Mouse (Mus musculus): ENCODE measurements around the gene Zfp57. TPM values are rescaled to one million over a fixed set of nuclear protein-coding genes. Genes with fewer than 3 reads are reported as not detected.
A peak's percentile ranks its signal among the peaks of the same experiment; 100 is the strongest.
"Not testable (repeated sequence)": the region's sequence is repeated elsewhere in the genome, so short reads cannot be mapped to it uniquely, and the experiment has no call there.

Gene Zfp57
- polyA plus RNA-seq, 1 experiment from 2014 or later: 60.0 TPM

DNA sequence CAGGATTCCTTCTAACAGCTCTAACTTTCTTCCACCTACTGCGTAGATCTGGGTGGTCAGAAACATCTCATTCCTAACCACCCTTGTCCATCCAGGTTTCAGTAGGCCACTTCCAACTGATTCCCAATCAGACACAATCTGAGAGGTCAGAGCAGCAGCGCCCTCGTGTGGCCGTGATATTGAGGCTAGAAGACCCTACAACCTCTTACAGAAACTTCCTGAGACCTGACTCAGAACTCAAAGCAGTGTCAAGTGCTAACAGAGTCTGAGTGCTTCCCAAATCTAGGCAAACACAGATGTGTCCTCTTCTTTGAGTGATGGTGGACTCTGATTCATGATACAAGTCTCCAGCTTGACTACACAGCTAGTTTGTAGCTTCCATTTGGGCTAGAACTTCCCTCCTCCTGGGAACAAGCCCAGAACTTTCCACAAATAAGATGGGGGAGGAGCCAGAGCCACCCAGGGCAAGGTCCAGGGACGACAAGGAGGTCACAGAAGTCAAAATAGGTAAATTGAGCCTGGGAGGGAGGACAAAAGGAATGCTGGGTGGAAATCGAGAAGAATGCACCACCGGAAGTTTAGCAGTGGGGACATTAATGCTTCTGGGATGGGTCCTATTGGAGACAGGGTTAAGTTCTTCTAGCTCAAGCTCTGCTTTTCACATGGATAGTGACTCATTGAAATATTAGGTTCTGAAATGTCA lies 3.8 kb upstream of the Zfp57 start:
- H3K27me3 ChIP-seq (replicated peaks): no peaks in the 10 kb centered on the region
- 21% methylated on average over 7 of the region's 7 CpGs for WGBS
- no peak overlapping the region for H3K4me3 ChIP-seq (replicated peaks)
- no peaks in the 10 kb centered on the region for H3K4me1 ChIP-seq
- H3K4me2 ChIP-seq: no peak overlapping the region
- no peaks in the 10 kb centered on the region for H3K9me3 ChIP-seq
- H3K36me3 ChIP-seq: no peaks in the 10 kb centered on the region
- H3K27ac ChIP-seq: no peak overlapping the region
- H3K9ac ChIP-seq: no peak overlapping the region
- no peak for ATAC-seq (ENCODE audit: insufficient read depth, low FRiP score, low read depth)

DNA sequence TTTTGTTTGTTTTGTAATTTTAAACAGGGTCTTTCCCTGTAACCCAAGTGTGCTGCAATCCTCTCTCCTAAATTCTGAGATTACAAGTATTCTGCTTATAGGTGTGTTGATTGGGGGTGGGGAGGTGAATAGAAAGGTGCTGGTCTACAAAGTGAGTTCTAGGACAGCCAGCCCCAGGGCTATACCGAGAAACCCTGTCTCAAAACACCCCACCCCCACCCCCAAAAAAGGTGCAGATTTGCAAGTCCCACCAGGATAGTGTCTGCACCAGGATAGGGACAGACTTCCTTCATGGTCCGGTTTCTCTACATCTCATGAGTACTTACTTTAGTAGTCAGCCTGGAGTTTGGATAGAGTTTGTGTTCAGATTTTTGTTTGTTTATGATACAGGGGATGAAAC lies 2.5 kb upstream of the Zfp57 start:
- H3K9me3 ChIP-seq: no peaks in the 10 kb centered on the region
- H3K27me3 ChIP-seq (replicated peaks): no peaks in the 10 kb centered on the region
- no peak overlapping the region for H3K4me2 ChIP-seq
- H3K4me3 ChIP-seq (replicated peaks): no peak overlapping the region
- peaks cover 5% of the 10 kb centered on the region; the same call in 1 of the 2 replicates for H3K4me1 ChIP-seq
- WGBS: 58% methylated on average over 2 of the region's 2 CpGs
- H3K9ac ChIP-seq: no peak overlapping the region
- no peak for ATAC-seq (ENCODE audit: insufficient read depth, low FRiP score, low read depth)
- H3K27ac ChIP-seq: no peak overlapping the region
- H3K36me3 ChIP-seq: no peaks in the 10 kb centered on the region

DNA sequence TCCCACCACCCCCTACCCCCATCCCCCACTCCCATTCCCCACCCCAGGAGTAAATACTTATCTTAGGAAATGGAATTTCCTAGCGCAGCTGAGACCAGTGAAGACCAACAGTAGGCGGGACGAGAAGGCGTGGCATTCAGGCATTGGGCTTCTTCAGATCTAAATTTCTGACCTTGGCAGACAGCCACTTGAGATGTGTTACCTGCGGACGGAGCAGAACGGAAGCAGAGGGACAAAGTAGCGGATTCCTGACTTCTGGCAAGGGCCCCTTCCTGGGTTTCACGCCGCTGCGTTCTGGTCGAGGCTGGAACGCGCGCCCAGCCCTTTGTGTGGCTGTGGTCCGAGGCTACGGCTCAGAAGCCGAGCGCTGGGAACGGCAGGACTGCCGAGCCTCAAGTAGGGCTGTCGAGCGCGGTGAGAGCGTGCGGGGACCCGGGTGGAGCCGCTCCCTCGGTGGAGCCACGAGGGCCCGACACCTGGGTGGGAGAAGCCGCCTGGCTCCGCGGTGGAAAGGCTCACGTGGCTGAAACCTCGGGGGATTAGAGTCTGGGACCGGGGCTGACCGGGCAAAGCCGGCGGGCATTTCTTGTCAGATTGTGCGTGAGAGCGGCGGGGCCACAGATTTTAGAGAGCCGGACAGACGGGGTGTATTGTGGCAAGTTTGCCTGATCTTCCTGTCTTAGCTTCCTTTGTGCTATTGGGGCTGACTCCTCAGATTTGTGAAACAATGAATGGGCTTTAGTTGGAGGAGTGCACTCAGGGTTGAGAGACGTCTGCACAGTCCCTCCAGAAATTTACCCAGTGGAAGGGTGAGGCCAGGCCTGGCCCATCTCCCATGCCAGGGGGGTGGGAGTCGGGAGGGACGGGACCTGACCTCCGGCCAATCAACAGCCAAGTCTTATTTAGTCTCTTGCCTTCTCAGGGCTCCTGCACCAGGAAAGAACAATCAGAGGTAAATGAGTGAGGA lies 1.7 kb downstream of the Zfp57 start:
- H3K27ac ChIP-seq: peak overlapping the region; percentile 88
- H3K36me3 ChIP-seq: peaks cover 5% of the 10 kb centered on the region; the same call in 1 of the 2 replicates
- ATAC-seq (ENCODE audit: insufficient read depth, low FRiP score, low read depth): peak; percentile 80
- H3K4me1 ChIP-seq: peaks cover 5% of the 10 kb centered on the region; the same call in 1 of the 2 replicates
- H3K4me3 ChIP-seq (replicated peaks): peak overlapping the region; percentile 66
- H3K4me2 ChIP-seq: peak overlapping the region; percentile 93
- no peaks in the 10 kb centered on the region for H3K9me3 ChIP-seq
- H3K27me3 ChIP-seq (replicated peaks): no peaks in the 10 kb centered on the region
- H3K9ac ChIP-seq: peak overlapping the region; percentile 85
- WGBS: 1% methylated on average over 49 of the region's 49 CpGs

DNA sequence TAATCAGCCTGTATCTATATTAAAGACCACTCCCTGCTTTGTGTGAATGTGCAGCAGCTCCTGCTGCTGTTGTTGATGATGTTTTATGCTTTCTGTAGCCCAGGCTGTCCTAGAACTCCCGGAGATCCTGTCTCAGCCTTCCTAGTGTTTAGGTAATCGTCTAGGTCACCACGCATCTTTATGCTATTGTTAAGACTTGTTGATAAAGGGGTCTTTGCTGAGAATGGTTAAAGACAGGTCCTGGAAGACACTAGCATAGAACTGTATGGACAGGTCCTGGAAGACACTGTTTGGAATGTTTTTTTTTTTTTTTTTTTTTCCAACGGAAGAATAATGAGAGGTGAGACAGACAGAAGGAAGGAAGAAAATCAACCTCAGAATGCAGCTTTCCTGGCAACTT lies 2.4 kb downstream of the Zfp57 start:
- Histone ChIP-seq H3K9me3 (no peaks in the 10 kb centered on the region), H3K4me1 (peaks cover 5% of the 10 kb centered on the region; the same call in 1 of the 2 replicates), H3K9ac (peak overlapping the region; percentile 85), H3K27me3 (replicated peaks) (no peaks in the 10 kb centered on the region), H3K36me3 (peaks cover 5% of the 10 kb centered on the region; the same call in 1 of the 2 replicates), H3K4me3 (replicated peaks) (peak overlapping the region; percentile 66), H3K4me2 (peak overlapping the region; percentile 93), H3K27ac (peak overlapping the region; percentile 88; the same call in 1 of the 2 replicates)
- ATAC-seq (ENCODE audit: insufficient read depth, low FRiP score, low read depth): no peak
- 24% methylated on average over 4 of the region's 4 CpGs for WGBS

DNA sequence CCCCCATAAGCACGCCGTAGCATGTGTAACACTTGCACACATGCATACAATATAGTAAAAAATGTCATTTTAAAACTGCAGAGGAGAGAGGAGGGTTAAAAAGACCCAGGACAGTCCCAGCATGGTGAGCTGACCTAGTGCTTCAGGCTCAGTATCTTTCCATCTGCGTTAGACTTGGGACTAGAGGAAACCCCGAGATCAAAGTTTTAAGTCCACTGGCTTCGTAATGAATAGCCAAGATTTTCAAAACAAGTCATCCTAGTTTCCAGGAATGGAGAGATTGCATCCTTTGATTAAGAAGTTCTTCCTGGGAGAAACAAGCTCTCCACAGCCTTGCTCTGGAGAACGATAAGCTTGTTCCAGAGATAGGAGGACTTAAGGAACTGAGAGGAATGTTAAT lies 7.2 kb downstream of the Zfp57 start:
- H3K4me3 ChIP-seq (replicated peaks): no peak overlapping the region
- peaks cover 3% of the 10 kb centered on the region; the same call in 1 of the 2 replicates for H3K4me1 ChIP-seq
- H3K27ac ChIP-seq: no peak overlapping the region
- no peak overlapping the region for H3K9ac ChIP-seq
- no peak overlapping the region for H3K4me2 ChIP-seq
- no peaks in the 10 kb centered on the region for H3K9me3 ChIP-seq
- peaks cover 11% of the 10 kb centered on the region; the same call in 1 of the 2 replicates for H3K36me3 ChIP-seq
- WGBS: 90% methylated on average over 6 of the region's 6 CpGs
- no peak for ATAC-seq (ENCODE audit: insufficient read depth, low FRiP score, low read depth)
- H3K27me3 ChIP-seq (replicated peaks): no peaks in the 10 kb centered on the region

DNA sequence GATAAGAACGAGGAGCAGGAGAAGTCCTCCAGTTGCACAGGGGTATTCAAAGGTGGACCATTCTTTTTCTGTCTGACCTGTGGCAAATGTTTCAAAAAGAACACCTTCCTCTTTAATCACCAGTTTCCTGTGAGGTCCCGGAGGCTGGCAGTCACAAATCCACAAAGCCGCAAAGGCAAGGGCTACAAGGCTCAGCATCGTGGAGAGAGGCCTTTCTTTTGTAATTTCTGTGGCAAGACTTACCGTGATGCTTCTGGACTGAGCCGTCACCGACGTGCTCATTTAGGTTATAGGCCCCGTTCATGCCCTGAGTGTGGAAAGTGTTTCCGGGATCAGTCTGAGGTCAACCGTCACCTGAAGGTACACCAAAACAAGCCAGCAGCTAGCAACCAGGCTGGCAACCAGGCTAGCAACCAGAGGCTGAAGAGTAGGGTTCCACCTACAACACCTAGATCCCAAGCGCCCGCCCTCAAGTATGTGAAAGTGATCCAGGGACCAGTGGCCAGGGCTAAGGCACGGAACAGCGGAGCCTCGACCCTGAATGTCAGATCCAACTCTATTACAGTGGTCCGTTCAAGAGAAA lies 8.6 kb downstream of the Zfp57 start:
- H3K4me2 ChIP-seq: no peak overlapping the region
- H3K27me3 ChIP-seq (replicated peaks): no peaks in the 10 kb centered on the region
- H3K36me3 ChIP-seq: peaks cover 11% of the 10 kb centered on the region; the same call in 1 of the 2 replicates
- ATAC-seq (ENCODE audit: insufficient read depth, low FRiP score, low read depth): no peak
- H3K9ac ChIP-seq: no peak overlapping the region
- no peak overlapping the region for H3K27ac ChIP-seq
- 89% methylated on average over 17 of the region's 17 CpGs for WGBS
- no peaks in the 10 kb centered on the region for H3K4me1 ChIP-seq
- no peaks in the 10 kb centered on the region for H3K9me3 ChIP-seq
- no peak overlapping the region for H3K4me3 ChIP-seq (replicated peaks)

DNA sequence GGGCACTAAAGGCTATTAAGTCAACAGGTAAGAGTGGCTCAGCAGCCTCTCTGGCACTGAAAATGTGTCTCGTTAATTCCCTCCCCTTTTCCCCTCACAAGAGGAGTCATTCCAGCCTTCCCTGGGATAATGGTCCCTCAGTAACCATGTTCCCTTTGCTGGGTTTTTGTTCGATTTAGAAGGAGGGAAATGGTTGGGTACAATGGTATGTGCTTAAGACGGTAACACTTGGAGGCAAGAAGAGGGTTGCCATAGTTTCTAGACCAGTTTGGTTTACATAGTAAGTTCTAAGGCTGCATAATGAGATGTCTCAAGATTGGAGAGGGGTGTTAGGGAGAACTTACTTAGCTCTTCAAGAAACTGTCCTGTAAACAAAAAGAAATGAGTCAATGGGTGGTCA lies 10.8 kb downstream of the Zfp57 start:
- H3K4me3 ChIP-seq (replicated peaks): no peak overlapping the region
- H3K9me3 ChIP-seq: no peaks in the 10 kb centered on the region
- H3K27ac ChIP-seq: no peak overlapping the region
- H3K4me1 ChIP-seq: no peaks in the 10 kb centered on the region
- no peak overlapping the region for H3K9ac ChIP-seq
- H3K4me2 ChIP-seq: no peak overlapping the region
- H3K27me3 ChIP-seq (replicated peaks): no peaks in the 10 kb centered on the region
- no peak for ATAC-seq (ENCODE audit: insufficient read depth, low FRiP score, low read depth)
- peaks cover 11% of the 10 kb centered on the region; the same call in 1 of the 2 replicates for H3K36me3 ChIP-seq
- 80% methylated on average over 3 of the region's 3 CpGs for WGBS

DNA sequence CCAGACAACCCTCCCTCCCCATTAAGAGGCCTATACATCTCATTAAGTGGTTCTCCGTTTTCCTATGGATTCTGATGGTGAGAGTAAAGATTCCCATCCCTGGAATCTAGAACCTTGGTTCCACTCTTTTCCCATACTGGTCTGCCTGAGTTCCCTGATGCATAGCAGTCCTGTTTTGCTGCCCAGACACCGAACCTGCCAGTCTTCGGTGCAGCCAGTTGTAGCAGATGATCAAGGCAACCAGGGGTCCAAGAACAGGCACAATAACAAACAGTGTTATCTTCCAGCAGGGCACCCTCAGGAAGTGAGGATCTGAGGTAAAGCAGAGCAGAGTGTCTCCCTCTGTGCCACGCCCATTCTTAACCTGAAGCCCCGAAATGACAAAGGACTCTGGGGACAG lies 11.2 kb downstream of the Zfp57 start:
- no peak overlapping the region for H3K4me2 ChIP-seq
- H3K9me3 ChIP-seq: no peaks in the 10 kb centered on the region
- H3K27me3 ChIP-seq (replicated peaks): no peaks in the 10 kb centered on the region
- no peak overlapping the region for H3K4me3 ChIP-seq (replicated peaks)
- ATAC-seq (ENCODE audit: insufficient read depth, low FRiP score, low read depth): no peak
- no peaks in the 10 kb centered on the region for H3K4me1 ChIP-seq
- H3K9ac ChIP-seq: no peak overlapping the region
- 62% methylated on average over 5 of the region's 5 CpGs for WGBS
- no peak overlapping the region for H3K27ac ChIP-seq
- H3K36me3 ChIP-seq: peaks cover 10% of the 10 kb centered on the region; the same call in 1 of the 2 replicates

DNA sequence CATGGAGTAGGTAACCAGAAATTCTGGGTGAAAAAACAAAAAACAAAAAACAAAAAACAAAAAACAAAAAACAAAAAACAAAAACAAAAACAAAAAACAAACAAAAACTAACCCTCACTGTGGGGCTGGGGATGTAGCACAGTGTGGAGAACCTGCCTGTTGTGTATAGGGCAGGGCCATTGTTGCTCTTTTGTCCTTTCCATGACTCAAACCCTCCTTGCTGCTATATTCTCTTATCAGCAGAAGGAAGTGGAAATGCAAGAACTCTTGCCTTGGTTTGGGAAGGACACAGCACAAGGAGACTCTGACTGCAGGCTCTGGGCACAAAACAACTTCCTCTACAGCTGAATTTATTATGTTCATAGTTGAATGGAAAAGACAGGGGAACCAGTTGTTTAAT lies 15.4 kb downstream of the Zfp57 start:
- H3K9ac ChIP-seq: no peak overlapping the region
- H3K4me3 ChIP-seq (replicated peaks): no peak overlapping the region
- H3K27ac ChIP-seq: no peak overlapping the region; the same call in 1 of the 2 replicates
- no peaks in the 10 kb centered on the region for H3K9me3 ChIP-seq
- no peak for ATAC-seq (ENCODE audit: insufficient read depth, low FRiP score, low read depth)
- H3K4me2 ChIP-seq: no peak overlapping the region
- H3K27me3 ChIP-seq (replicated peaks): no peaks in the 10 kb centered on the region
- H3K4me1 ChIP-seq: no peaks in the 10 kb centered on the region
- no peaks in the 10 kb centered on the region for H3K36me3 ChIP-seq

DNA sequence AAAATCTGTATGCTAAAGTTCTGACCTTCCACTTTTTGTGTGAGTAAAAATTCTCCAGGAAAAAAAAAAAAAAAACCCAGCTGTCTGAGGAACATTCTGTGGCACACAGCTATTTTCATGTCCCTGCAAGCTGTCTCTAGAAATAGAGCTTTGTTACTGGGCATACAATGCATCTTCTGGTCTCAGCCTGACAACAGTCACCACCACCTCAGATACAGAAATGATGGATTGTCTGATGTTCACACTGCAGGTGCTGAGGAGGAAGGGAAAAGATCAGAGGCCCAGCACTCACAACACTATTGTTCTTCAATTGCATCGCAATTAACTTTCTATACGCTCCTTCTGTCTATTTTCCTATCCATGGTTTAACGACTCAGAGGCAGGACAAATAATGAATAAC lies 17.4 kb downstream of the Zfp57 start:
- WGBS: 66% methylated on average over 3 of the region's 3 CpGs
- no peaks in the 10 kb centered on the region for H3K9me3 ChIP-seq
- ATAC-seq (ENCODE audit: insufficient read depth, low FRiP score, low read depth): no peak
- no peak overlapping the region for H3K4me3 ChIP-seq (replicated peaks)
- no peak overlapping the region for H3K4me2 ChIP-seq
- H3K4me1 ChIP-seq: no peaks in the 10 kb centered on the region
- H3K27ac ChIP-seq: no peak overlapping the region
- H3K27me3 ChIP-seq (replicated peaks): no peaks in the 10 kb centered on the region
- no peak overlapping the region for H3K9ac ChIP-seq
- H3K36me3 ChIP-seq: no peaks in the 10 kb centered on the region

DNA sequence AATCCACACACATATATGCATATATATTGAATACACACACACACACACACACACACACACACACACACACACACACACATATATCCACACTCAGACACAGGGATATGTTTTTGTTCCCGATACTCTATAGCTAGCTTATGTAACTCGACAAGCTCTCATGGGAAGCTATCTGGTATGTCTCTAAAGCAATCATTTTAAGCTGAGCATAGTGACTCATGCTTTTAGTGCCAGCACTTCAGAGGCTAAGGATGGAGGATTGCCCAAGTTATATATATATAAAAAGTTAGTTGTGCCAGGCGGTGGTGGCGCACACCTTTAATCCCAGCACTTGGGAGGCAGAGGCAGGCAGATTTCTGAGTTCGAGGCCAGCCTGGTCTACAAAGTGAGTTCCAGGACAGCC lies 18.3 kb downstream of the Zfp57 start:
- not testable (repeated sequence) for H3K9me3 ChIP-seq; H3K27ac ChIP-seq; H3K4me1 ChIP-seq; H3K27me3 ChIP-seq (replicated peaks); H3K9ac ChIP-seq; H3K4me3 ChIP-seq (replicated peaks); H3K36me3 ChIP-seq; ATAC-seq (ENCODE audit: insufficient read depth, low FRiP score, low read depth); H3K4me2 ChIP-seq
- 91% methylated on average over 5 of the region's 5 CpGs for WGBS
